ENCODE assay signal across 13 mouse cellular contexts in the genomic region with DNA sequence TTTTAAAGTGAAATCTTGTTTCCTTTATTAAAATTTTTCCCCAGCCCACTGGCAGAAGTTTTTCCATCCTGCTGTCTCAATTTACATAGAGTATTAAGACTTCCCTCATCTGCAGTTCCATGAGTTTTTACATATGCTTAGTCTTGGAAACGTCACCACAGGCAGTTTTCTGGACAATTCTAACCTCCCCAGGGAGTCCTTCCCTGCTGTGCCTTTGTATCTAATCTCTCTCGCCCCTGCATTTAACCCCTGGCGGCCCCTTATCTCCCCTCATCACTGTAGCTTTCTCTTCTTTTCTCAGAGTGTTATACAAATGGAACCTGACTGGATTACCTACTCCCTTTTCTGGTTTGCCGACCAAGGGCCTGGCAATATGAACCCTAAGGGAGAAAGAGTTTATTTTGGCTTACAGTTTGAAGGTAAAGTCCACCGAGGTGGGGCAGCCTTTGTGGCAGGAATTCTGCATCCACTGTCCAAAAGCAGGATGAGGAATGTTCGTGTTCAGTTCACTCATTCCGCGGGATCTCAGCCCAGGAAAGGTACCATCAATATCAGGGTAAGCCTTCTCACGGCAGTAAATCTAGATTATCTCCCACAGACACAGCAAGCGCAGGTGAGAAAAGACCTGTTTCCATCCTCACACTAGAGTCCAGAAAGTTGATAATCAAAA.
"Had no signal": no experiment of that assay in that cellular context is flagged by ENCODE, and none has a peak within 500 bp of the region (broad histone marks: within the 10 kb centered on the region; RNA-seq: fewer than 3 reads in every experiment).

No protein-coding gene starts in this region.

- H3K4me1 ChIP-seq: limb, embryonic 10.5 days; liver, embryonic 12.5 days; lung, embryonic 15.5 days; midbrain, embryonic 12.5 days; neural tube, embryonic 13.5 days had no signal

- H3K9me3 ChIP-seq: limb, embryonic 10.5 days; liver, embryonic 12.5 days; lung, embryonic 15.5 days; midbrain, embryonic 12.5 days; neural tube, embryonic 13.5 days had no signal

- ATAC-seq: liver, embryonic 12.5 days had no signal

- H3K4me3 ChIP-seq: left cerebral cortex, adult 2 months; limb, embryonic 10.5 days; liver, embryonic 12.5 days; lung, embryonic 15.5 days; megakaryocyte, embryonic 14.5 days; midbrain, embryonic 12.5 days; neural tube, embryonic 13.5 days had no signal

- H3K27ac ChIP-seq: left cerebral cortex, adult 2 months; limb, embryonic 10.5 days; liver, embryonic 12.5 days; lung, embryonic 15.5 days; macrophage; midbrain, embryonic 12.5 days; neural tube, embryonic 13.5 days had no signal

- H3K4me2 ChIP-seq: liver, embryonic 12.5 days; lung, embryonic 15.5 days; midbrain, embryonic 12.5 days; neural tube, embryonic 13.5 days had no signal

- H3K27me3 ChIP-seq: liver, embryonic 12.5 days; lung, embryonic 15.5 days; midbrain, embryonic 12.5 days; neural tube, embryonic 13.5 days had no signal

- H3K9ac ChIP-seq: liver, embryonic 12.5 days; lung, embryonic 15.5 days; midbrain, embryonic 12.5 days; neural tube, embryonic 13.5 days had no signal

- H3K36me3 ChIP-seq: limb, embryonic 10.5 days; liver, embryonic 12.5 days; lung, embryonic 15.5 days; midbrain, embryonic 12.5 days; neural tube, embryonic 13.5 days had no signal

- DNase-seq: kidney, adult 11 months; kidney, postnatal 14 days; lung, postnatal 14 days; right cerebral cortex, adult 18-20 months; right cerebral cortex, postnatal 25 days had no signal
